Mouse (Mus musculus) cerebellum, adult 2 months (tissue): Measurements from ENCODE around the gene Tmcc3.

ENCODE experiments used
- CTCF ChIP-seq: fragments of 200-500 bp; IDR thresholded peaks from 2 replicates; pipeline ENCODE4 v1.5.1; 2011; ENCODE audit warnings: low read depth, mild to moderate bottlenecking, control low read depth, low read length, moderate library complexity, borderline replicate concordance; ENCODE audit not compliant: insufficient read depth
- POLR2A ChIP-seq: fragments of 200-500 bp; IDR thresholded peaks from 2 replicates; pipeline ENCODE4 v1.6.1; 2011; ENCODE audit warnings: low read length, control low read depth, borderline replicate concordance; ENCODE audit not compliant: insufficient read depth

GRCm38 (mm10) chr10:94495496-94496235 lies 183.9 kb downstream of the Tmcc3 start:
- TF ChIP-seq CTCF (no peak), POLR2A (no peak)
